Mouse (Mus musculus) CD8-positive naive resting alpha-beta T cell, adult 57 days (primary cell): ENCODE results near the gene Taf1d. TPM values are rescaled to one million over a fixed set of nuclear protein-coding genes. Genes with fewer than 3 reads are reported as not detected.

ENCODE experiments used
- total RNA-seq: library from RNA; stranded (reverse); gene quantifications from one replicate; pipeline ENCODE4 v1.2.4, GENCODE M21; 2023

Taf1d gene
- 288 TPM for total RNA-seq

GRCm38 (mm10) chr9:15305503-15306397 lies at the start of gene Taf1d:
Gene Taf1d (plus strand): TSS chr9:15306214.

GRCm38 (mm10) chr9:15279649-15280490 lies 26.1 kb upstream of the Taf1d start, which contains the start of gene Med17:
Gene Med17 (minus strand): TSS chr9:15279931.

DNA sequence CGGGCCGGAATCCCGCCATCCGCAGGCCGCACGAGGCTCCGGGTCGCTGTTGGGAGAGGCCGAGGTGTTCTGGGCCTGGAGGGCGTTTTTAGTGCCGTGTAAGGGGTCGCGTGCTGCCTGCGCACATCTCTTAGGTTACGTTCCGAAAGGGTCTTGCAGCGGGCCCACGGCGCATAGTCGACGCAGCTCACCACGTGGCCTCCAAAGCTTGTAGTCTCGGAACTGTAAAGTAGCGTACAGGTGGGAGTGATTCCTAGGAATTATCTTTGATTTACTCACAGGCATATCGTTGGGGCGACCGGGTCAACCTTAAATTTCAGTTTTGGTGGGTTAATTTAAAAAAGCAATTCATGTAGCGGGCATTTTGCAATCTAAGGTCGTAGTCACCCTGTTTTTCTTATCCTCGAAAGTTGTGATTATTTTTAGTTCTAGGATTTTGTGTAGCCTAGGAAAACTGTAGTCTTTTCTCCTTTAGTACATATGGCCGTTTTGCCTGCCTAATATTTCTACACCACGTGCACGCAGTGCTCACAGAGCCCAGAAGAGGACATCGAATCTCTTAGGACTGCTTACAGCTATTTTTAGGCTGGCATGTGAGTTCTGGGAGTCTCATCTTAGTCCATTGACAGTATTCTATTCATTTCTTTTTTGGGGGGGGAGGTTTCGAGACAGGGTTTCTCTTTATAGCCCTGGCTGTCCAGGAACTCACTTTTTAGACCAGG lies 545 bp downstream of the Taf1d start, which contains the start of gene 4931406C07Rik:
Gene 4931406C07Rik, minus strand, starts transcription at position 51 of the 722 bp plus-strand sequence.

DNA sequence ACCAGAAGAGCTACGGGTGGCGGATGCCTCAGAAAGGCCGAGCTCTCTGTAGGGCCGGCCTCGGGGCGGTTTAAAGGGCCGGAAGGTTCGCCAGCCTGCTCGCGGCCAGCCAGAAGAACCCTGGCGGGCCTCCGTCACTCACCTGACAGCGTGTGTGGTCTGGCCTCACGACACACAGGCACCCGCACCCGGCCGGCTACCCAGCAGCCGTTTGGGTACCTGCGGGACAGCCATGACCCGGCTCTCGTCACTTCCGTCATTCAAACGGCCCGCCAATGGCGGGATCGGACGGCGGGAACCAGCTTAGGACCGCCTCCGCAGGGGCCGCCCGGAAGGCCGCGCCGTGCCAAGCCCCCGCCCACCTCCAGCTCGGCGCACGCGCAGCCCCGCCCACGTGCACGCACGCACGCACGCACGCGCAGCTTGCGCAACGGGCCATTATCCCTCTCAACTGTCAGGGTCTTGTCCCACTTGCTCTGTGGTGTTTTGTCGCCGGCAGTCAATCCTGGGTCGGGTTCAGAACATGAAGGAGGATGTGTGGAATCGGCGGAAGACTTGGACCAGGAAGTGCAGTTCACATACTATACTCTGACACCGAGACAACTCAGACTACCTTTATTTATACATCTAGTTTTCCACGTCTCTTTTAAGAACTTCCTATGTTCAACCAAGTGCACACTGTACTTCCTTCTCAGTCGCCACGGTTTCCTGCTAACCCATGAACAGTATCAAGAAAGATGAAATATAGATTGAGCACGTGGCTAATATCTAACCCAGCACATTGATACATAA lies 51.7 kb downstream of the Taf1d start, which contains the start of gene Cep295:
Gene Cep295, minus strand, starts transcription at position 305 of the 792 bp plus-strand sequence.

Other genes starting within 250 kb of the Taf1d start
- not detected for gene Hephl1, start 194.1 kb upstream of the Taf1d start, total RNA-seq
- gene Vstm5, start 67.2 kb upstream of the Taf1d start, total RNA-seq = not detected
- 56.5 TPM for gene Med17, start 26.3 kb upstream of the Taf1d start, total RNA-seq
- gene 4931406C07Rik, start 234 bp downstream of the Taf1d start, total RNA-seq = 3.2 TPM
- gene Cep295, start 51.6 kb downstream of the Taf1d start, total RNA-seq = 45.1 TPM
- gene Smco4, start 187.2 kb downstream of the Taf1d start, total RNA-seq = 11.6 TPM